Mouse (Mus musculus): Measurements from ENCODE around the gene Olfr1484. TPM values are rescaled to one million over a fixed set of nuclear protein-coding genes. Genes with fewer than 3 reads are reported as not detected.
"Not testable (repeated sequence)": the region's sequence is repeated elsewhere in the genome, so short reads cannot be mapped to it uniquely, and the experiment has no call there.

The Olfr1484 gene
- not detected in 2 replicates for polyA plus RNA-seq (2012; rRNA removed)

GRCm38 (mm10) chr19:13583211-13583610 is at the start of gene Olfr1484:
Olfr1484 (plus strand) TSS chr19:13583511.
- no peak for DNase-seq (ENCODE audit: low read depth)

GRCm38 (mm10) chr19:13617075-13617474 is 33.8 kb downstream of the Olfr1484 start, which contains the start of gene Olfr1487:
Olfr1487 (plus strand) TSS chr19:13617375.
- DNase-seq (ENCODE audit: low read depth) = not testable (repeated sequence)

- DNase-seq (ENCODE audit: low read depth) = no peak
These were observed 48.0 kb downstream of the Olfr1484 start, which contains the start of gene Olfr1489 for GRCm38 (mm10) chr19:13631321-13631720. Olfr1489 (plus strand) TSS chr19:13631621.

Other genes with a start within 250 kb of the Olfr1484 start
- gene Olfr1466, start 244.6 kb upstream of the Olfr1484 start, polyA plus RNA-seq (2012; rRNA removed) = not detected in 2 replicates
- not detected in 2 replicates for gene Olfr1467, start 221.3 kb upstream of the Olfr1484 start, polyA plus RNA-seq (2012; rRNA removed)
- gene Olfr1469, start 175.7 kb upstream of the Olfr1484 start, polyA plus RNA-seq (2012; rRNA removed) = not detected in 2 replicates
- not detected in 2 replicates for gene Olfr1471, start 140.1 kb upstream of the Olfr1484 start, polyA plus RNA-seq (2012; rRNA removed)
- not detected in 2 replicates for gene Olfr1472, start 127.4 kb upstream of the Olfr1484 start, polyA plus RNA-seq (2012; rRNA removed)
- gene Olfr1474, start 113.9 kb upstream of the Olfr1484 start, polyA plus RNA-seq (2012; rRNA removed) = not detected in 2 replicates
- not detected in 2 replicates for gene Olfr1475, start 103.3 kb upstream of the Olfr1484 start, polyA plus RNA-seq (2012; rRNA removed)
- gene Olfr1477, start 83.0 kb upstream of the Olfr1484 start, polyA plus RNA-seq (2012; rRNA removed) = not detected in 2 replicates
- gene Olfr1480, start 55.6 kb upstream of the Olfr1484 start, polyA plus RNA-seq (2012; rRNA removed) = not detected in 2 replicates
- gene Olfr1487, start 33.9 kb downstream of the Olfr1484 start, polyA plus RNA-seq (2012; rRNA removed) = not detected in 2 replicates
- gene Olfr1489, start 48.1 kb downstream of the Olfr1484 start, polyA plus RNA-seq (2012; rRNA removed) = not detected in 2 replicates
- gene Olfr1490, start 67.6 kb downstream of the Olfr1484 start, polyA plus RNA-seq (2012; rRNA removed) = not detected in 2 replicates
- not detected in 2 replicates for gene Olfr1491, start 113.8 kb downstream of the Olfr1484 start, polyA plus RNA-seq (2012; rRNA removed)
- gene Olfr1493-ps1, start 139.8 kb downstream of the Olfr1484 start, polyA plus RNA-seq (2012; rRNA removed) = not detected in 2 replicates
- not detected in 2 replicates for gene Olfr1494, start 156.2 kb downstream of the Olfr1484 start, polyA plus RNA-seq (2012; rRNA removed)
- gene Olfr1495, start 181.1 kb downstream of the Olfr1484 start, polyA plus RNA-seq (2012; rRNA removed) = not detected in 2 replicates
- not detected in 2 replicates for gene Olfr1496, start 194.4 kb downstream of the Olfr1484 start, polyA plus RNA-seq (2012; rRNA removed)
- not detected in 2 replicates for gene Olfr1497, start 214.7 kb downstream of the Olfr1484 start, polyA plus RNA-seq (2012; rRNA removed)
- not detected in 2 replicates for gene Olfr1499, start 235.9 kb downstream of the Olfr1484 start, polyA plus RNA-seq (2012; rRNA removed)
- gene Olfr1500, start 247.0 kb downstream of the Olfr1484 start, polyA plus RNA-seq (2012; rRNA removed) = not detected in 2 replicates

Data from gonadal fat pad, adult 2 months (tissue).